Mouse (Mus musculus) G1E-ER4 (cell line): Measurements from ENCODE around the gene Abcg5. TPM values are rescaled to one million over a fixed set of nuclear protein-coding genes. Genes with fewer than 3 reads are reported as not detected.

Experiments
- GATA1 ChIP-seq: IDR thresholded peaks from one replicate; pipeline ENCODE4 v1.8.0; 2012; ENCODE audit warnings: low read length, inconsistent platforms
- polyA plus RNA-seq: library from polyadenylated mRNA; stranded (reverse); fragments of >175 nt; gene quantifications from 2 replicates; pipeline ENCODE4 v1.2.3, GENCODE M21; 2012

The Abcg5 gene
- not detected in 2 replicates for polyA plus RNA-seq

GRCm38 (mm10) chr17:84682734-84683717 is at the start of gene Abcg5:
Gene Abcg5, minus strand, starts transcription at chr17:84683011.
- TF ChIP-seq GATA1 = no peak

GRCm38 (mm10) chr17:84732612-84733011 is 49.8 kb upstream of the Abcg5 start:
- no peak for TF ChIP-seq GATA1

GRCm38 (mm10) chr17:84731361-84731760 is 48.5 kb upstream of the Abcg5 start:
- no peak for TF ChIP-seq GATA1

- no peak for TF ChIP-seq GATA1
Measured at GRCm38 (mm10) chr17:84729140-84729539, 46.3 kb upstream of the Abcg5 start.

- no peak for TF ChIP-seq GATA1
Measured at GRCm38 (mm10) chr17:84728201-84728911, 45.5 kb upstream of the Abcg5 start.

- TF ChIP-seq GATA1 = no peak
Measured at GRCm38 (mm10) chr17:84725163-84725562, 42.4 kb upstream of the Abcg5 start.

GRCm38 (mm10) chr17:84724028-84724427 is 41.2 kb upstream of the Abcg5 start:
- TF ChIP-seq GATA1 = no peak

- no peak for TF ChIP-seq GATA1
Measured at GRCm38 (mm10) chr17:84719105-84719504, 36.3 kb upstream of the Abcg5 start.

- TF ChIP-seq GATA1 = no peak
Measured at GRCm38 (mm10) chr17:84717416-84717815, 34.6 kb upstream of the Abcg5 start.

- no peak for TF ChIP-seq GATA1
Measured at GRCm38 (mm10) chr17:84716252-84716872, 33.6 kb upstream of the Abcg5 start.

GRCm38 (mm10) chr17:84714930-84715329 is 32.1 kb upstream of the Abcg5 start:
- no peak for TF ChIP-seq GATA1

- no peak for TF ChIP-seq GATA1
Measured at GRCm38 (mm10) chr17:84713563-84714164, 30.9 kb upstream of the Abcg5 start.

GRCm38 (mm10) chr17:84709403-84709851 is 26.6 kb upstream of the Abcg5 start:
- TF ChIP-seq GATA1 = no peak

- TF ChIP-seq GATA1 = no peak
Measured at GRCm38 (mm10) chr17:84708818-84709217, 26.0 kb upstream of the Abcg5 start.

GRCm38 (mm10) chr17:84707407-84707806 is 24.6 kb upstream of the Abcg5 start:
- TF ChIP-seq GATA1 = no peak
